Mouse (Mus musculus): ENCODE measurements at regions not wholly inside any gene's neighbourhood (a gene's known extent, or its start where the extent isn't known, plus 50 kb on each side); places are given as distances from the start of the nearest gene placed in this dataset.
"Not testable (repeated sequence)": the region's sequence is repeated elsewhere in the genome, so short reads cannot be mapped to it uniquely, and the experiment has no call there.

GRCm38 (mm10) chr13:52279970-52280348 is 251.1 kb downstream of the Diras2 start:
- no peak for DNase-seq

GRCm38 (mm10) chr13:52281271-52281670 is 249.8 kb downstream of the Diras2 start:
- no peak for DNase-seq

GRCm38 (mm10) chr13:52282500-52282899 is 248.6 kb downstream of the Diras2 start:
- no peak for DNase-seq

- no peak for DNase-seq
Observed at GRCm38 (mm10) chr13:52283456-52283855, 247.6 kb downstream of the Diras2 start.

- DNase-seq: no peak
Observed at GRCm38 (mm10) chr13:52284026-52284801, 246.9 kb downstream of the Diras2 start.

- DNase-seq: no peak
Observed at GRCm38 (mm10) chr13:52288400-52288799, 242.7 kb downstream of the Diras2 start.

GRCm38 (mm10) chr13:52295847-52296246 is 235.2 kb downstream of the Diras2 start:
- DNase-seq: no peak

GRCm38 (mm10) chr13:52296541-52297276 is 234.4 kb downstream of the Diras2 start:
- no peak for DNase-seq

- no peak for DNase-seq
Observed at GRCm38 (mm10) chr13:52297277-52297623, 233.8 kb downstream of the Diras2 start.

- no peak for DNase-seq
Observed at GRCm38 (mm10) chr13:52298362-52298761, 232.7 kb downstream of the Diras2 start.

- DNase-seq: not testable (repeated sequence)
Observed at GRCm38 (mm10) chr13:52305328-52305727, 225.8 kb downstream of the Diras2 start.

GRCm38 (mm10) chr13:52306783-52307440 is 224.2 kb downstream of the Diras2 start:
- DNase-seq: no peak

- DNase-seq: no peak
Observed at GRCm38 (mm10) chr13:52310954-52311353, 220.1 kb downstream of the Diras2 start.

- no peak for DNase-seq
Observed at GRCm38 (mm10) chr13:52318276-52318675, 212.8 kb downstream of the Diras2 start.

GRCm38 (mm10) chr13:52323691-52324090 is 207.4 kb downstream of the Diras2 start:
- DNase-seq: no peak

GRCm38 (mm10) chr13:52324378-52324777 is 206.7 kb downstream of the Diras2 start:
- DNase-seq: not testable (repeated sequence)

- not testable (repeated sequence) for DNase-seq
Observed at GRCm38 (mm10) chr13:52325647-52326046, 205.4 kb downstream of the Diras2 start.

GRCm38 (mm10) chr13:52327734-52328133 is 203.3 kb downstream of the Diras2 start:
- no peak for DNase-seq

- no peak for DNase-seq
Observed at GRCm38 (mm10) chr13:52328766-52329165, 202.3 kb downstream of the Diras2 start.

GRCm38 (mm10) chr13:52331068-52331467 is 200.0 kb downstream of the Diras2 start:
- DNase-seq: no peak

- DNase-seq: no peak
Observed at GRCm38 (mm10) chr13:52334962-52335361, 196.1 kb downstream of the Diras2 start.

- DNase-seq: no peak
Observed at GRCm38 (mm10) chr13:52337936-52338335, 193.1 kb downstream of the Diras2 start.

- DNase-seq: no peak
Observed at GRCm38 (mm10) chr13:52339156-52339555, 191.9 kb downstream of the Diras2 start.

- no peak for DNase-seq
Observed at GRCm38 (mm10) chr13:52341981-52342380, 189.1 kb downstream of the Diras2 start.
